Mouse (Mus musculus): ENCODE results near the gene Relb. TPM values are rescaled to one million over a fixed set of nuclear protein-coding genes. Genes with fewer than 3 reads are reported as not detected.

Relb gene
- polyA plus RNA-seq (2014; fragmentation: Illumina TruSeq; extraction: RNeasy Lipid Tissue Mini Kit (QIAGEN cat#74804); ENCODE audit: low read depth, low replicate concordance), result 0.87 TPM

GRCm38 (mm10) chr7:19629361-19629734 lies at the start of gene Relb:
Gene Relb (minus strand): TSS chr7:19629438.

GRCm38 (mm10) chr7:19677872-19678271 lies 48.6 kb upstream of the Relb start, which contains the start of gene Apoc2:
Gene Apoc2 (minus strand): TSS chr7:19677941.

GRCm38 (mm10) chr7:19664955-19665841 lies 36.0 kb upstream of the Relb start, which contains the start of gene Clptm1:
Gene Clptm1 (minus strand): TSS chr7:19665033.

GRCm38 (mm10) chr7:19603849-19604605 lies 25.2 kb downstream of the Relb start, which contains the start of gene Clasrp:
Gene Clasrp (minus strand): TSS chr7:19604486.

GRCm38 (mm10) chr7:19577141-19577852 lies 51.9 kb downstream of the Relb start, which contains the start of the genes Zfp296 and Gemin7:
Gene Zfp296 (plus strand): TSS chr7:19577287.
Gene Gemin7 (minus strand): TSS chr7:19577595.

GRCm38 (mm10) chr7:19562643-19563410 lies 66.4 kb downstream of the Relb start, which contains the start of gene Ppp1r37:
Gene Ppp1r37 (minus strand): TSS chr7:19563076.

Other genes starting within 250 kb of the Relb start
- 0.41 TPM for gene Ercc2, start 247.4 kb downstream of the Relb start, polyA plus RNA-seq (2014; fragmentation: Illumina TruSeq; extraction: RNeasy Lipid Tissue Mini Kit (QIAGEN cat#74804); ENCODE audit: low read depth, low replicate concordance)
- not detected for gene Klc3, start 225.3 kb downstream of the Relb start, polyA plus RNA-seq (2014; fragmentation: Illumina TruSeq; extraction: RNeasy Lipid Tissue Mini Kit (QIAGEN cat#74804); ENCODE audit: low read depth, low replicate concordance)
- gene Ckm, start 224.7 kb downstream of the Relb start, polyA plus RNA-seq (2014; fragmentation: Illumina TruSeq; extraction: RNeasy Lipid Tissue Mini Kit (QIAGEN cat#74804); ENCODE audit: low read depth, low replicate concordance), result 0.70 TPM
- gene Mark4, start 170.6 kb downstream of the Relb start, polyA plus RNA-seq (2014; fragmentation: Illumina TruSeq; extraction: RNeasy Lipid Tissue Mini Kit (QIAGEN cat#74804); ENCODE audit: low read depth, low replicate concordance), result 2.2 TPM
- gene Exoc3l2, start 166.1 kb downstream of the Relb start, polyA plus RNA-seq (2014; fragmentation: Illumina TruSeq; extraction: RNeasy Lipid Tissue Mini Kit (QIAGEN cat#74804); ENCODE audit: low read depth, low replicate concordance), result 1.2 TPM
- 9.3 TPM for gene Bloc1s3, start 121.1 kb downstream of the Relb start, polyA plus RNA-seq (2014; fragmentation: Illumina TruSeq; extraction: RNeasy Lipid Tissue Mini Kit (QIAGEN cat#74804); ENCODE audit: low read depth, low replicate concordance)
- gene Trappc6a, start 121.0 kb downstream of the Relb start, polyA plus RNA-seq (2014; fragmentation: Illumina TruSeq; extraction: RNeasy Lipid Tissue Mini Kit (QIAGEN cat#74804); ENCODE audit: low read depth, low replicate concordance), result not detected
- gene Nkpd1, start 111.6 kb downstream of the Relb start, polyA plus RNA-seq (2014; fragmentation: Illumina TruSeq; extraction: RNeasy Lipid Tissue Mini Kit (QIAGEN cat#74804); ENCODE audit: low read depth, low replicate concordance), result not detected
- gene Ppp1r37, start 66.4 kb downstream of the Relb start, polyA plus RNA-seq (2014; fragmentation: Illumina TruSeq; extraction: RNeasy Lipid Tissue Mini Kit (QIAGEN cat#74804); ENCODE audit: low read depth, low replicate concordance), result 0.47 TPM
- not detected for gene Zfp296, start 52.2 kb downstream of the Relb start, polyA plus RNA-seq (2014; fragmentation: Illumina TruSeq; extraction: RNeasy Lipid Tissue Mini Kit (QIAGEN cat#74804); ENCODE audit: low read depth, low replicate concordance)
- gene Gemin7, start 51.8 kb downstream of the Relb start, polyA plus RNA-seq (2014; fragmentation: Illumina TruSeq; extraction: RNeasy Lipid Tissue Mini Kit (QIAGEN cat#74804); ENCODE audit: low read depth, low replicate concordance), result 17.8 TPM
- gene Clasrp, start 25.0 kb downstream of the Relb start, polyA plus RNA-seq (2014; fragmentation: Illumina TruSeq; extraction: RNeasy Lipid Tissue Mini Kit (QIAGEN cat#74804); ENCODE audit: low read depth, low replicate concordance), result 1.2 TPM
- 30.7 TPM for gene Clptm1, start 35.6 kb upstream of the Relb start, polyA plus RNA-seq (2014; fragmentation: Illumina TruSeq; extraction: RNeasy Lipid Tissue Mini Kit (QIAGEN cat#74804); ENCODE audit: low read depth, low replicate concordance)
- not detected for gene Apoc2, start 48.5 kb upstream of the Relb start, polyA plus RNA-seq (2014; fragmentation: Illumina TruSeq; extraction: RNeasy Lipid Tissue Mini Kit (QIAGEN cat#74804); ENCODE audit: low read depth, low replicate concordance)
- gene Gm44805, start 52.0 kb upstream of the Relb start, polyA plus RNA-seq (2014; fragmentation: Illumina TruSeq; extraction: RNeasy Lipid Tissue Mini Kit (QIAGEN cat#74804); ENCODE audit: low read depth, low replicate concordance), result not detected
- gene Apoc4, start 52.0 kb upstream of the Relb start, polyA plus RNA-seq (2014; fragmentation: Illumina TruSeq; extraction: RNeasy Lipid Tissue Mini Kit (QIAGEN cat#74804); ENCODE audit: low read depth, low replicate concordance), result 2.9 TPM
- gene Apoc1, start 63.2 kb upstream of the Relb start, polyA plus RNA-seq (2014; fragmentation: Illumina TruSeq; extraction: RNeasy Lipid Tissue Mini Kit (QIAGEN cat#74804); ENCODE audit: low read depth, low replicate concordance), result 25.6 TPM
- gene Apoe, start 69.8 kb upstream of the Relb start, polyA plus RNA-seq (2014; fragmentation: Illumina TruSeq; extraction: RNeasy Lipid Tissue Mini Kit (QIAGEN cat#74804); ENCODE audit: low read depth, low replicate concordance), result 11.9 TPM
- gene Tomm40, start 86.0 kb upstream of the Relb start, polyA plus RNA-seq (2014; fragmentation: Illumina TruSeq; extraction: RNeasy Lipid Tissue Mini Kit (QIAGEN cat#74804); ENCODE audit: low read depth, low replicate concordance), result 0.82 TPM
- 6.1 TPM for gene Nectin2, start 121.0 kb upstream of the Relb start, polyA plus RNA-seq (2014; fragmentation: Illumina TruSeq; extraction: RNeasy Lipid Tissue Mini Kit (QIAGEN cat#74804); ENCODE audit: low read depth, low replicate concordance)
- not detected for gene Bcam, start 141.6 kb upstream of the Relb start, polyA plus RNA-seq (2014; fragmentation: Illumina TruSeq; extraction: RNeasy Lipid Tissue Mini Kit (QIAGEN cat#74804); ENCODE audit: low read depth, low replicate concordance)
- gene Cblc, start 167.4 kb upstream of the Relb start, polyA plus RNA-seq (2014; fragmentation: Illumina TruSeq; extraction: RNeasy Lipid Tissue Mini Kit (QIAGEN cat#74804); ENCODE audit: low read depth, low replicate concordance), result not detected
- gene Bcl3, start 193.3 kb upstream of the Relb start, polyA plus RNA-seq (2014; fragmentation: Illumina TruSeq; extraction: RNeasy Lipid Tissue Mini Kit (QIAGEN cat#74804); ENCODE audit: low read depth, low replicate concordance), result not detected
- gene Gm19345, start 222.6 kb upstream of the Relb start, polyA plus RNA-seq (2014; fragmentation: Illumina TruSeq; extraction: RNeasy Lipid Tissue Mini Kit (QIAGEN cat#74804); ENCODE audit: low read depth, low replicate concordance), result not detected
- not detected for gene Ceacam16, start 231.9 kb upstream of the Relb start, polyA plus RNA-seq (2014; fragmentation: Illumina TruSeq; extraction: RNeasy Lipid Tissue Mini Kit (QIAGEN cat#74804); ENCODE audit: low read depth, low replicate concordance)

Data from adrenal gland, adult 10 weeks (tissue).